7 mouse cellular contexts compared by ENCODE assay signal in genomic region chr5:147399843-147400504, GRCm38 (mm10). TPM values are rescaled to one million over a fixed set of nuclear protein-coding genes. Genes with fewer than 3 reads are reported as not detected.
DNase-seq lines count a peak whose midpoint lies in the region; ATAC-seq and TF ChIP-seq lines count a peak whose summit lies in the region.

Gene Flt3 (minus strand): TSS chr5:147400489.

- H3K4me3 ChIP-seq in thymus, adult 2 months (ENCODE audit: control insufficient read depth, insufficient read depth, low read length): peak within 1 kb of the TSS; percentile 1
- H3K4me3 ChIP-seq in heart, embryonic 13.5 days: peak within 1 kb of the TSS; percentile 52

- peaks cover 14% of the 10 kb centered on the region; the same call in 1 of the 2 replicates for H3K27me3 ChIP-seq in thymus, adult 2 months (ENCODE audit: control insufficient read depth, insufficient read depth, low read length)
- peaks cover 61% of the 10 kb centered on the region for H3K27me3 ChIP-seq in heart, embryonic 13.5 days (replicated peaks)

- 1% methylated on average over 56 of the region's 56 CpGs for WGBS in thymus, adult 2 months
- WGBS in heart, embryonic 13.5 days: under 1% methylated on average over 52 of the region's 56 CpGs

- ATAC-seq in heart, embryonic 13.5 days (ENCODE audit: extremely low read depth, insufficient number of reproducible peaks, low FRiP score, low TSS enrichment): no peak; the same call in 1 of the 2 replicates
- peak; percentile 70 for ATAC-seq in megakaryocyte-erythroid progenitor cell, adult 5-6 weeks (replicated peaks; ENCODE audit: low FRiP score, low TSS enrichment, poor library complexity, severe bottlenecking)

- no peak for DNase-seq in thymus, adult 2 months
- DNase-seq in thymus, postnatal 10 days (ENCODE audit: low spot score in 2 of 2): no peak
- peak; percentile 34 to 41 for DNase-seq in cerebellum, postnatal 10 days
- DNase-seq in kidney, postnatal 36 days: peak; percentile 23 to 51
- peak; percentile 9 to 28 for DNase-seq in right cerebral cortex, postnatal 36 days (ENCODE audit: low spot score in 2 of 2)

- H3K9me3 ChIP-seq in heart, embryonic 13.5 days: no peaks in the 10 kb centered on the region

- no peak for TF ChIP-seq POLR2A in thymus, adult 2 months (IDR thresholded peaks at IDR 0.05; ENCODE audit: control insufficient read depth, extremely low read depth, insufficient read depth, low read length, poor library complexity)

- H3K4me1 ChIP-seq in thymus, adult 2 months (replicated peaks; ENCODE audit: control insufficient read depth, insufficient read depth, low read length): peaks cover 8% of the 10 kb centered on the region
- peaks cover 16% of the 10 kb centered on the region for H3K4me1 ChIP-seq in heart, embryonic 13.5 days

- TF ChIP-seq CTCF in thymus, adult 2 months (IDR thresholded peaks at IDR 0.05; ENCODE audit: borderline replicate concordance, control insufficient read depth, extremely low read depth, insufficient read depth, low read length, poor library complexity): no peak

- H3K9ac ChIP-seq in heart, embryonic 13.5 days: peak within 1 kb of the TSS; percentile 55

- H3K4me2 ChIP-seq in heart, embryonic 13.5 days: peak within 1 kb of the TSS; percentile 85

- H3K36me3 ChIP-seq in thymus, adult 2 months (ENCODE audit: control insufficient read depth, insufficient read depth, low read length): no peaks in the 10 kb centered on the region
- H3K36me3 ChIP-seq in heart, embryonic 13.5 days: no peaks in the 10 kb centered on the region

- no peak within 1 kb of the TSS for H3K27ac ChIP-seq in thymus, adult 2 months (ENCODE audit: control insufficient read depth, insufficient read depth, low read length)
- no peak within 1 kb of the TSS for H3K27ac ChIP-seq in heart, embryonic 13.5 days (replicated peaks)

RNA-seq across cellular contexts. Expression of gene Flt3, which starts in this region (rescaled TPM):
- 5.3 and 5.8 TPM in 2 replicates for polyA plus RNA-seq in thymus, adult 2 months (2012; rRNA removed)
- polyA plus RNA-seq in heart, embryonic 13.5 days (2015; fragmentation: Nextera tagmentation; extraction: Ambion mirVana): 0.04 and 0.08 TPM in 2 replicates
- total RNA-seq in megakaryocyte-erythroid progenitor cell, adult 5-6 weeks (2014; fragmentation: Nextera tagmentation): 0.37 and 1.7 TPM in 2 replicates
- 2.4 and 4.6 TPM in 2 replicates for total RNA-seq in megakaryocyte-erythroid progenitor cell, adult 5-6 weeks (2017)

Comparison
In these comparisons a context has a peak if more than half of its experiments do, and no peak if none do; other contexts are left out.
1. DNase-seq: peak in cerebellum, postnatal 10 days (2 of 2), kidney, postnatal 36 days (2 of 2) and right cerebral cortex, postnatal 36 days (2 of 2); none in thymus, adult 2 months (single experiment) and thymus, postnatal 10 days (0 of 2).